Mouse (Mus musculus) adrenal gland, postnatal 25 days (tissue): ENCODE results near the gene Gucy2g. TPM values are rescaled to one million over a fixed set of nuclear protein-coding genes. Genes with fewer than 3 reads are reported as not detected.

Experiments
- DNase-seq: peaks from one replicate; pipeline ENCODE4 v3.0.0; 2021; ENCODE audit warnings: mixed read lengths
- total RNA-seq: library from RNA; stranded (reverse); gene quantifications from 2 replicates; pipeline ENCODE4 v1.2.3, GENCODE M21; 2021

Gucy2g gene
- total RNA-seq, 1 experiment from 2014 or later: not detected

- no peak for DNase-seq
These were observed 7.0 kb upstream of the Gucy2g start for GRCm38 (mm10) chr19:55247991-55248520.

GRCm38 (mm10) chr19:55247563-55247962 lies 6.5 kb upstream of the Gucy2g start:
- DNase-seq: no peak

- peak; percentile 58 for DNase-seq
These were observed 3.8 kb upstream of the Gucy2g start for GRCm38 (mm10) chr19:55244791-55245231.

GRCm38 (mm10) chr19:55239766-55240426 lies 1.1 kb downstream of the Gucy2g start:
- no peak for DNase-seq

GRCm38 (mm10) chr19:55236564-55236963 lies 4.5 kb downstream of the Gucy2g start:
- no peak for DNase-seq

GRCm38 (mm10) chr19:55236026-55236425 lies 5.0 kb downstream of the Gucy2g start:
- no peak for DNase-seq

- peak; percentile 50 for DNase-seq
These were observed 8.9 kb downstream of the Gucy2g start for GRCm38 (mm10) chr19:55232136-55232535.

GRCm38 (mm10) chr19:55231081-55231480 lies 10.0 kb downstream of the Gucy2g start:
- DNase-seq: no peak

GRCm38 (mm10) chr19:55227135-55227534 lies 13.9 kb downstream of the Gucy2g start:
- no peak for DNase-seq

- DNase-seq: no peak
These were observed 14.4 kb downstream of the Gucy2g start for GRCm38 (mm10) chr19:55226621-55227020.

- no peak for DNase-seq
These were observed 18.8 kb downstream of the Gucy2g start for GRCm38 (mm10) chr19:55222268-55222667.

GRCm38 (mm10) chr19:55221208-55221607 lies 19.8 kb downstream of the Gucy2g start:
- no peak for DNase-seq

GRCm38 (mm10) chr19:55219359-55219758 lies 21.7 kb downstream of the Gucy2g start:
- DNase-seq: no peak

- DNase-seq: no peak
These were observed 22.3 kb downstream of the Gucy2g start for GRCm38 (mm10) chr19:55218741-55219221.

- peak; percentile 80 for DNase-seq
These were observed 22.8 kb downstream of the Gucy2g start for GRCm38 (mm10) chr19:55218192-55218739.

- DNase-seq: no peak
These were observed 23.7 kb downstream of the Gucy2g start for GRCm38 (mm10) chr19:55217365-55217764.

GRCm38 (mm10) chr19:55216876-55217275 lies 24.2 kb downstream of the Gucy2g start:
- DNase-seq: no peak

GRCm38 (mm10) chr19:55213617-55214340 lies 27.3 kb downstream of the Gucy2g start:
- no peak for DNase-seq

GRCm38 (mm10) chr19:55211698-55212097 lies 29.3 kb downstream of the Gucy2g start:
- DNase-seq: no peak

- DNase-seq: no peak
These were observed 32.0 kb downstream of the Gucy2g start for GRCm38 (mm10) chr19:55209084-55209483.

- DNase-seq: no peak
These were observed 32.4 kb downstream of the Gucy2g start for GRCm38 (mm10) chr19:55208654-55209053.

- no peak for DNase-seq
These were observed 33.1 kb downstream of the Gucy2g start for GRCm38 (mm10) chr19:55207746-55208538.
